Mouse (Mus musculus) intestine, embryonic 14.5 days (tissue): ENCODE data around the gene Stil. TPM values are rescaled to one million over a fixed set of nuclear protein-coding genes. Genes with fewer than 3 reads are reported as not detected.
"Not testable (repeated sequence)": the region's sequence is repeated elsewhere in the genome, so short reads cannot be mapped to it uniquely, and the experiment has no call there.

Experiments
- ATAC-seq: fragments of 200-750 bp; cut with Nextera tagmentation; replicated peaks from 2 replicates; pipeline ENCODE4 v1.8.0; 2017; ENCODE audit warnings: low read depth, moderate number of reproducible peaks, moderate TSS enrichment, moderate library complexity; ENCODE audit not compliant: low FRiP score, low TSS enrichment
- DNase-seq: peaks from one replicate; pipeline ENCODE4 v3.0.0-alpha.2; 2018; ENCODE audit warnings: low spot score
- H3K27ac ChIP-seq: fragments of 300-500 bp; sonication (generic); 2 replicates; pipeline ENCODE4 v1.5.1; 2014; ENCODE audit warnings: low read depth, mild to moderate bottlenecking, control low read depth
- H3K27me3 ChIP-seq: fragments of 300-500 bp; sonication (generic); replicated peaks from 2 replicates; pipeline ENCODE4 v1.6.1; 2014; ENCODE audit warnings: low read length, control low read depth; ENCODE audit not compliant: control insufficient read depth, insufficient read depth
- H3K36me3 ChIP-seq: fragments of 300-500 bp; sonication (generic); 2 replicates; pipeline ENCODE4 v1.6.1; 2014; ENCODE audit warnings: low read length, control low read depth; ENCODE audit not compliant: control insufficient read depth, insufficient read depth
- H3K4me1 ChIP-seq: fragments of 300-500 bp; sonication (generic); replicated peaks from 2 replicates; pipeline ENCODE4 v1.6.1; 2014; ENCODE audit warnings: low read length, control low read depth, mixed read lengths; ENCODE audit not compliant: control insufficient read depth, insufficient read depth
- H3K4me2 ChIP-seq: fragments of 300-500 bp; sonication (generic); 2 replicates; pipeline ENCODE4 v1.6.1; 2014; ENCODE audit warnings: low read length
- H3K4me3 ChIP-seq: fragments of 300-500 bp; sonication (generic); 2 replicates; pipeline ENCODE4 v1.5.1; 2014; ENCODE audit warnings: low read depth, low read length, control low read depth, mixed read lengths
- H3K9ac ChIP-seq: fragments of 300-500 bp; sonication (generic); 2 replicates; pipeline ENCODE4 v1.6.1; 2014; ENCODE audit warnings: mild to moderate bottlenecking, low read length
- H3K9me3 ChIP-seq: fragments of 300-500 bp; sonication (generic); 2 replicates; pipeline ENCODE4 v1.6.1; 2016; ENCODE audit warnings: low read length, control low read depth; ENCODE audit not compliant: control insufficient read depth
- WGBS: fragments of 180-500 bp; shearing (Covaris S2); extraction: QIAGEN DNeasy Blood & Tissue Kit; methylation state at CpG from one replicate; pipeline ENCODE4 v1.1.7; 2014; 5-methylcytosine and 5-hydroxymethylcytosine counted together
- polyA plus RNA-seq: library from polyadenylated mRNA; unstranded; fragments of >200 nt; fragmentation: Nextera tagmentation; extraction: Ambion mirVana; gene quantifications from 2 replicates; pipeline ENCODE4 v1.2.1, GENCODE M21; 2014

The Stil gene
- polyA plus RNA-seq: 17.6 and 18.1 TPM in 2 replicates

DNA sequence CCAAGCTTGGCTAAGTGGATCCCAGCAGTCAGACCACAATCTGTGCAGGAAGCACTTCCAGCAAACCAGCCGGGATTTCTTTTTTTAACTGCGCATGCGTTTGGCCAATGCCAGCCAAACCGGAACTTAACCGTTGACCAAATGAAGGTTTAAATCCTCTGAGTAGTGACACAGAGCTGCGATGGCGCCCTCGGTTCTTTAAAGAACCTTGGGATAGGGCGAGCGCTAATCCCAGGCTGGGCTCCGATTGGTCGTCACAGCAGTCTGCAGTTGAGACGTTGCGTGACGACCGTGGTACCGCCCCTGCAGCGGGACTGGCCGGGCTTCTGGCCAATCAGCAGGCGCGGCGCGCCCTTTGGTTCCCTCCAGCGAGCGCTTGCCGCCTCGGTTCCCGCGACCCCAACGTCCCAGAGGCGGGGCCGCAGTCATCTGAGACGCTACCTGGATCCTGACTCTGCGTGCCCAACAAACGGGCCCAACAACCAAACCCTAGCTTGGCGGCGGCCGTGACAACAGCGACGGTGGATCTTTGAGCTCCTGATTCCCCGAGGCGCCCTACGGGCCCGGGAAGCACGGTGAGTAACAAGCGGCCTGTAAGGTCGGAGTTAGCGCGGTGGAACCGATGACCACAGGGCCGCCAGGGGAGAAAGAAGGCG, at the start of gene Stil:
TSS of gene Stil (plus strand) at position 387 of the 656 bp plus-strand sequence.
- Histone ChIP-seq H3K4me3 (peak within 1 kb of the TSS; percentile 83), H3K4me2 (peak within 1 kb of the TSS; percentile 67), H3K27me3 (no peaks in the 10 kb centered on the region), H3K9me3 (no peaks in the 10 kb centered on the region), H3K27ac (peak within 1 kb of the TSS; percentile 93), H3K36me3 (peaks cover 13% of the 10 kb centered on the region), H3K4me1 (peaks cover 11% of the 10 kb centered on the region; the same call in 1 of the 2 replicates), H3K9ac (peak within 1 kb of the TSS; percentile 76)
- WGBS: under 1% methylated on average over 52 of the region's 52 CpGs
- DNase-seq (peak; percentile 94), ATAC-seq (peak; percentile 100)

DNA sequence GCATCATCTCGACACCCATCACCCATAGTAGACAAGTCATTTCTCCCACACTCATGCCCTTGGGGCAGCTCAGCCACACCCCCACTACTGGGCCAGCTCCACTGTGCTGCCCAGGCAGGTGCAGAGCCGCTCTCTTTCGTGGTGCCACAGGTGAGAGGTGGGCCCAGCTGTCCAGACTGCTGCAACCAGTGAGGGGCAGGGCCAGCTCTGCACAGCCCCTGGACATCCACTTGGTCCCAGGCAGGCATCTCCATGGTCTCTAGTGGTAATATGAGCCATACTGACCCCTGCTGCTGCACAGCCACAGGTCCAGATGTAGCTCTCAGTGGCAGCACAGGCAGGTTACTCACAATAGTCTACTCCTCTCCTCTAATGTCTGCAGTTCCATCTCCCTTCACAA, 46.8 kb upstream of the Stil start:
- no peak for DNase-seq
- H3K4me1 ChIP-seq: no peaks in the 10 kb centered on the region
- H3K9ac ChIP-seq: no peak overlapping the region
- no peaks in the 10 kb centered on the region for H3K27me3 ChIP-seq
- 81% methylated on average over 3 of the region's 3 CpGs for WGBS
- no peaks in the 10 kb centered on the region for H3K9me3 ChIP-seq
- no peak overlapping the region for H3K4me2 ChIP-seq
- H3K4me3 ChIP-seq: no peak overlapping the region
- ATAC-seq: peak; percentile 43; the same call in 1 of the 2 replicates
- no peak overlapping the region for H3K27ac ChIP-seq
- no peaks in the 10 kb centered on the region for H3K36me3 ChIP-seq

DNA sequence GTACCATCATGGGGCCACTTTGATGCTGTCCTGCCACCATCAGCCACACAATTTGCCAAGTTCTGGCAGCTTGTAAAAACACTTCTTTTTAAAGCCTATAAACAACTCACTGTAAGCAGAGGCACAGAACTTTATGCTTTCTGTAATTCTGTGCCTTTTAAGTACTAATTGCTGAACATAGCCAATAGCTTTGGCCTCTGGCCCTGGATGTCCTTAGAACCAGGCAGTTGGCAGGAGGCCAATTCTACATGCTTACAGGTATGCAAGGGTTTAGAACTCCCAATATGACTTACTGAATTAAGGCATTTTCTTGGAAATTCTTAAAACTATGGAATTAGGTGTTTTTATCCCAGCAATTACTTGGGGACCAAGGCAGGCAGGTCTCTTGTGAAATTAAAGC, 42.6 kb upstream of the Stil start:
- no peak for DNase-seq
- no peak overlapping the region for H3K27ac ChIP-seq

DNA sequence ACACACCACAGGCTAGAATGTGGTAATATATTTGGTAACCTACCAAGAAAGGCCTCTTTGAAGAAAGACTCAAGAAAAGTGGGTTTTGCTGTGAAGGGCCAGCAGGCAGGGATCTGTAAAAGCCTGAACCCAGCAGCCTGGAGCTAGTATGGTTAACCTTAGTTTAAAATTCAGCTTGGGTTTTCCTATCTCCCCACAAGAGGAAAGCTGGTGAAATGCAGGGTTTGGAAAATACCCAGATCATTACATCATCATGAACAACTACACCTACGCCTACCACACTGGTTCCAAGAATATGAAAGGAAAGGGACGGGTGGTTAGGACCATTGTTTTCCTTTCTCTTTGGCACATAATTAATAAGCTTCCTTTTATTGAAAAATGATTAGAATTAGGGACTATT, 41.7 kb upstream of the Stil start:
- no peak for DNase-seq
- Histone ChIP-seq H3K9ac (no peak overlapping the region), H3K27ac (no peak overlapping the region), H3K4me2 (no peak overlapping the region), H3K4me1 (no peaks in the 10 kb centered on the region), H3K27me3 (no peaks in the 10 kb centered on the region), H3K4me3 (no peak overlapping the region), H3K9me3 (no peaks in the 10 kb centered on the region), H3K36me3 (peaks cover 34% of the 10 kb centered on the region)
- 87% methylated on average over 2 of the region's 2 CpGs for WGBS
- no peak for ATAC-seq

More for the DNA sequence above, 42.6 kb upstream of the Stil start:
- no peaks in the 10 kb centered on the region for H3K27me3 ChIP-seq
- no peak overlapping the region for H3K4me2 ChIP-seq
- no peaks in the 10 kb centered on the region for H3K4me1 ChIP-seq
- H3K9ac ChIP-seq: no peak overlapping the region
- H3K9me3 ChIP-seq: no peaks in the 10 kb centered on the region
- no peak overlapping the region for H3K4me3 ChIP-seq
- ATAC-seq: no peak
- peaks cover 26% of the 10 kb centered on the region for H3K36me3 ChIP-seq

DNA sequence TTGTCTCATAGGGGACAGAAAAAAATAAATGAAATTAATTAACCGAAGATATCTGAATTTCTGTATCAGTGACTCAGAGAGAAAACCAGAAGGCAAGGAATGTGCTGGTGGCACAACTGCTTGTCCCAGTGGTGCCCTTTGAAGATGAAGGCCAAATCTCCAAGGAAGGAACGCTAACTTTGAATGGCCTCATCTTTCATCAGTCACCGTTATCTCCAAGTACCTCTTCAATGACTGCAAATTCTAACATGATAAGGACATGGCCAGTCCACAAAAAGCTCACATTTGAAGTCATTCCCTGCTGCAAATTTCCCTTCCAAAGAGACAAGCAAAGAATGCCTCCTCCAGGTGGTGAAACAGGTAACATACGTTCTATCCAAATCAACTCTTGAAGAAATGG, 41.2 kb upstream of the Stil start:
- H3K27ac ChIP-seq: no peak overlapping the region
- H3K4me1 ChIP-seq: no peaks in the 10 kb centered on the region
- ATAC-seq: no peak
- H3K36me3 ChIP-seq: peaks cover 34% of the 10 kb centered on the region
- no peak overlapping the region for H3K4me3 ChIP-seq
- H3K27me3 ChIP-seq: no peaks in the 10 kb centered on the region
- no peak overlapping the region for H3K9ac ChIP-seq
- H3K9me3 ChIP-seq: no peaks in the 10 kb centered on the region
- WGBS: 87% methylated on average over 4 of the region's 4 CpGs
- H3K4me2 ChIP-seq: no peak overlapping the region
- no peak for DNase-seq

DNA sequence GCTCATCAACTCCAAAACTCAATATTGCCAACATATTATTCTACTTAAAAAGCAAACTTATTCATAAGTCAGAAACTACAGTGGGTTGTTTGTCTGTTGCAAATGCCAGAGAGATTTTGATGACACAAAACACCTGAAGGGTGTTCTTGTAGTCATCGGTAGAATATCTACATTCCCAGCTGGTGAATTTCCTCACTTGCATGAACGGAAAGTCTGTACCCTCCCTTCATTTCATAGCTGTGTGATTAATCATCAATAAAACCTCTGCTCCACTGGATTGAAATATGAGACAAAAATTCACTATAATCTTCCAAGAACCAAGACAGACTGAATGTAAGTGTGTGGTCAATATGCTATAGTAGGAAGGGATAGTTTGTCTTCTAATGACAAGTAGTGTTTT, 40.4 kb upstream of the Stil start:
- H3K9me3 ChIP-seq: no peaks in the 10 kb centered on the region
- no peaks in the 10 kb centered on the region for H3K27me3 ChIP-seq
- no peaks in the 10 kb centered on the region for H3K4me1 ChIP-seq
- WGBS: 89% methylated on average over 2 of the region's 2 CpGs
- no peak overlapping the region for H3K27ac ChIP-seq
- peaks cover 40% of the 10 kb centered on the region for H3K36me3 ChIP-seq
- H3K9ac ChIP-seq: no peak overlapping the region
- DNase-seq (no peak), ATAC-seq (no peak)
- no peak overlapping the region for H3K4me3 ChIP-seq
- H3K4me2 ChIP-seq: no peak overlapping the region

DNA sequence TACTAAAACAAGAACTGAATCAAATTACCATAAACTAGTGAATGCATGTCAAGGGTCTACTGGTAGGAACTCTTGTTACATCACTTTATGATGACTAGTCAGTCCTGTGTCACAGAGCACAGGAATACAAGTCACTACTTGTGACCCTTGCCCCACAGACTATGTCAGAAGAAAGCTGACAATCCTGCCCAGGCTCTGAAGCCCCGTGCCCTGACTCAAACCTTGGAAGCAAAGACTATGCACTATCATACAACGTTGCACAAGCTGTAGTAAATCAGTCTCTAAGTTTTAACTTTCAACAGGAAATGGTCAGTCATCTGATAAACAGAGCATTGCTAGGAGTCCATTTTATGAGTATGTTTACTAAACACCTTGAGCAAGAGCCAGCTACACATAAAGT, 39.1 kb upstream of the Stil start:
- H3K9ac ChIP-seq, H3K9me3 ChIP-seq, H3K27ac ChIP-seq, DNase-seq, H3K4me1 ChIP-seq, H3K4me3 ChIP-seq, ATAC-seq, H3K4me2 ChIP-seq, H3K27me3 ChIP-seq: not testable (repeated sequence)
- peaks cover 53% of the 10 kb centered on the region for H3K36me3 ChIP-seq
- 49% methylated on average over 2 of the region's 2 CpGs for WGBS

DNA sequence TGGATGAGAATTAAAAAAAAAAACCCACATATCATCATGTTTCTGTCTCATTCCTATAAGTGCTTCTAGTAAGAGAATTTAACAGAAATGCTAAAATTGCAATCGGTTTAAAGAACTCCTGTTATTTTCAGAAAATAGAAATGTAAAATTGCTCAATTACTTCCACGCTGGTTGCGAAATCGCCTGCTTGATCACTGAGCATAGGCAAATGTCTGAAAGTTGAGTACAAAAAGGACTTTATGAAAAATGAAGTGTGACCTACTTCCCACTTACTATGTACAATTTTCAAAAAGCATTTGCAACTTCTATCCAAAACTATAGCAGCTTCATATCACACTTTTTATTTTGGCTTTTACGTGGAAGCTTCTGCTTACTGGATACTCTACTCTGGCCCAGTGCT, 29.2 kb upstream of the Stil start:
- Histone ChIP-seq H3K9me3 (no peaks in the 10 kb centered on the region), H3K36me3 (peaks cover 33% of the 10 kb centered on the region), H3K27ac (no peak overlapping the region), H3K4me1 (no peaks in the 10 kb centered on the region), H3K4me2 (no peak overlapping the region), H3K9ac (no peak overlapping the region), H3K4me3 (no peak overlapping the region), H3K27me3 (no peaks in the 10 kb centered on the region)
- no peak for DNase-seq
- WGBS: 97% methylated on average over 5 of the region's 5 CpGs
- ATAC-seq: no peak

DNA sequence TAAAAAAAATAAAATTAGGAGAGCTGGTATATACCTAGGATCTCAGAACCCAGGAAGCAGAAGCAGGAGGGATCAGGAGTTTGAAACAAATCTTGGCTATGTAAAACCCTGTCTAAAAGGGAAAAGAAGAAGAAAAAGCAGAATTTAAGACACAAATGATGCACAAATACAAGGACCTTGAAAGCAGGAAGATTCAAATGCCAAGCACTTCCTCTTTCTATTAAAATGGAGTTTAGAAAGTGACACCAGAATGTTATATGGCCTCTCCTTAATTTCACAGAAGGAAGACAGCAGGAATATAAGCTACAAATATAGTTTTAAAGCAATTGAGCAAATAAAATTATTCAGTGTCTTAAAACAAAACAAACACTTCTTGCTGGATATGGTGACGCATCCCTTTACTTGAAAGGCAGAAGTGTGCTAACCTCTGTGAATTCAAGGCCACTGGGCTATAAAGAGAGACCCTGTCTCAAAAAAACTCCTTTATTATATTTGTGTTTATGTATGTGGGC, 26.7 kb upstream of the Stil start:
- H3K4me2 ChIP-seq: no peak overlapping the region
- DNase-seq: no peak
- 85% methylated on average over 1 of the region's 1 CpGs for WGBS
- H3K27ac ChIP-seq: no peak overlapping the region
- no peak for ATAC-seq
- H3K4me1 ChIP-seq: no peaks in the 10 kb centered on the region
- peaks cover 9% of the 10 kb centered on the region for H3K36me3 ChIP-seq
- no peaks in the 10 kb centered on the region for H3K27me3 ChIP-seq
- no peaks in the 10 kb centered on the region for H3K9me3 ChIP-seq
- H3K9ac ChIP-seq: no peak overlapping the region
- H3K4me3 ChIP-seq: no peak overlapping the region
